Mouse (Mus musculus): ENCODE measurements around the gene Kdf1.

DNA sequence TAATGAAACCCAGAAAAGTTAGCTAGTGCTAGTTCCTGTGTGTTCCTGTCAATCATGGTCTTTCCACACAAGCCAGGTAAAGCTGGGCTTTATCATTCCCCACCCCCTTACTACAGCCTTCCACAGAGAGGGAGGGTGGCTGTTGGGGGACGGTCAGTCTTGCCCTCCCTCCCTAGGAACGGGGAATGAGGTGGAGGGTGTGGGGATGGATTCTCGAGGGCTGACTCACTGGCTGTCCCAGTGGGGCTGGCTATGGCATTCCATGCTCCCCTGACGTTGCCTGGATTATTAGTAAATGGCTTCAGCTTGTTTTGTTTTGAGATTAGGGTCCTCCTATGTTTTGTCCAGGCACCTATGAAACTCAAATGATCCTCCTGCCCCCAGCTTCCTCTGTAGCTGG lies 37.3 kb upstream of the Kdf1 start:
- TF ChIP-seq RAD21 (IDR thresholded peaks at IDR 0.05; ENCODE audit: low read depth, low read length) = no peak
- no peak for TF ChIP-seq MAX (IDR thresholded peaks at IDR 0.05; ENCODE audit: low read length)
- no peak for TF ChIP-seq USF2 (conservative IDR thresholded peaks at IDR 0.05; ENCODE audit: low read depth, low read length)
- no peak for TF ChIP-seq CTCF (conservative IDR thresholded peaks at IDR 0.05 in 1 of 2, IDR thresholded peaks at IDR 0.05 in 1 of 2; ENCODE audit: low read depth in 2 of 2, low read length in 2 of 2)
- TF ChIP-seq POLR2A (IDR thresholded peaks at IDR 0.05; ENCODE audit: low read depth, low read length) = no peak
- no peak for TF ChIP-seq EP300 (IDR thresholded peaks at IDR 0.05; ENCODE audit: low read length)
- no peak for TF ChIP-seq HCFC1 (IDR thresholded peaks at IDR 0.05; ENCODE audit: low read depth, low read length)
- TF ChIP-seq USF1 (IDR thresholded peaks at IDR 0.05; ENCODE audit: low read depth, low read length) = no peak
- no peak for TF ChIP-seq BHLHE40 (IDR thresholded peaks at IDR 0.05; ENCODE audit: low read depth, low read length)
- TF ChIP-seq SMC3 (IDR thresholded peaks at IDR 0.05; ENCODE audit: low read depth, low read length) = no peak
- no peak for TF ChIP-seq ZKSCAN1 (IDR thresholded peaks at IDR 0.05; ENCODE audit: borderline replicate concordance, low read depth, low read length)
- TF ChIP-seq NELFE (IDR thresholded peaks at IDR 0.05; ENCODE audit: low read depth, low read length) = no peak
- TF ChIP-seq E2F4 (IDR thresholded peaks at IDR 0.05; ENCODE audit: insufficient replicate concordance, low read depth, low read length) = no peak
- no peak for TF ChIP-seq JUN (IDR thresholded peaks at IDR 0.05; ENCODE audit: insufficient read depth, low read depth, low read length)

Data from CH12.LX (cell line).